Mouse (Mus musculus): ENCODE data around the gene C1ql1.
"Not testable (repeated sequence)": the region's sequence is repeated elsewhere in the genome, so short reads cannot be mapped to it uniquely, and the experiment has no call there.

Gene C1ql1

DNA sequence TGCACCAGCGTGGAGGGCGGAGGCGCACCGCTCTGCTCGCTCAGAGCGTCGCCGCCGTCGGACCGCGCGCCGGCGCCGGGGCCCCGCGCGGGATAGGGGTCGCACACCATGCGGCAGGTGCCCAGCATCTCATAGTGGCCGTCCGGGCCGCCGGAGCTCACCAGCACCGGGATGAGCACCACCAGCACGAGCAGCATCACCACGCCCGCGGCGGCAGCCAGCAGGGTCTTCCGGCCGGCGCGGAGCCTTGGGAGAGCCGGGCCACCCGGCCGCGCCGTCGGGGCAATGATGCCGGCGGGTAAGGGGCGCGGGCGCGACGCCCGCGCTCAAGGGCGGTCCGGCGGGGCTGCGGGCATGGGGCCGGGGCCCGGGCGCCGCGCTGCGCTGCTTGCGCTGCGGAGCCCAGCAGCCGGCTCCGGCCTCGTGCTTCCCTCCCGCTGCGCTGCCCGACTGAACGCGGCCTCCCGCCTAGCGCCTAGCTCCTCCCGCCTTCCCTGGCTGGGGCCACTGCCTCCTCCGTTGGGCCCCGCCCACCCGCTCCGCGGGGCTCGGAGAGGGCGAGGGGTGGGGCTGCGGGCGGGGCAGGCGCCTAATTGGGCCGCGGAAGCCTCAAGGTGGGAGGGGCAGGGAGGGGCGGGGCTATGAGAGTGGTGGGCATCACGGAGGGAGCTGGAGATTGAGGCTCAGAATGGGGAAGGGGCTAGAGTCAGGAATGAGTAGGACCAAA is at the start of gene C1ql1:
Gene C1ql1, minus strand, starts transcription at position 424 of the 727 bp plus-strand sequence.
- DNase-seq (ENCODE audit: low spot score in 2 of 2), result peak in 1 of 2 experiments; percentile 55

DNA sequence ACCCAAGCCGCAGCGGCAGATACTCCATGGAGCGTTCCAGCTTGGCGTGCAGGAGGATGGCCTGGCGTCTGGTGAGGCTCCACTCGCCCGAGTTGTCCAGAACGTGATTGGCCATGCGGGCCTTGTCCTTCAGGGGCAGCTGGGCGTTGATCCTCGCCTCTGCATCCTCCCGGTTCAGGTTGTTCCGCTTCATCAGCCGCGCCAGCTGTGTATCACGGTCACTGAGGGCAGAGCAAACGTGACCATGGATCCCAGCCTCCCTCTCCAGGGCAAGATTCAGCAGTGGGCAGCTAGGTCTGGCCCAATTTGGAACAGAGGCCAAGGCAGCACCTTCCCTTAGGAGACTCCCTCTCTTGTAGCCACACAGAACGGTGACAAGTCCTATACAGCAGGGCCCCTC is 48.5 kb upstream of the C1ql1 start:
- DNase-seq (ENCODE audit: low spot score in 2 of 2), result no peak

DNA sequence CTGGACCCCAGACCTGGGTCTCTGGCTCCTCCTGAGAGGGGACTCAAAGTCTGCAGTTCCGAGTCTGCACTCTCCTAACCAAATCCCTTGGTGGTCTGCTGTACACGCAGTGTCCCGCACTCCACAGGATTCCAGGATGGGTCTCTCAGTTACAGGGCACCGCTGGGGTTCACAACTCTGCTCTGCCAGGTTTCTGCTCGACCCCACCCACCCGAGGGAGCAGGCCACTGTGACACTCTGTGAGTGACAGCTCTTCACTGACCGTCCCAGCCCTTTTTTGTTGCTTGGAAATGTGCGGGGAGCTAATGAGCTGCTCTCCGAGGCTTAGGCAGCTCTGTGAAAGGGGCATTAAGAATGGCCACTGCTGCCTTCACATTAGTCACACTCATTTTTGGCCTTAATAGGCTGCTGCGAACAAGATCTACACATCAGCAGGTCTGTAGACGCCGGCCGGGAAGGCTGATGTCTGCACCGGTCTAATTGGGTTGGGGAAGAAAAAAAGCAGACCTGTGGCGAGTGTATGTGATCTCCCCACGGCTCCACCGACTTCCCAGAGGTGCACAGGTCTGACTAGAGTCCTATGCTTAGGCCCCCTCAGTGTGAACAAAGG is 47.0 kb upstream of the C1ql1 start:
- no peak for DNase-seq (ENCODE audit: low spot score in 2 of 2)

- peak in 1 of 2 experiments; percentile 65 for DNase-seq (ENCODE audit: low spot score in 2 of 2)
Measured at GRCm38 (mm10) chr11:102992940-102993339, 46.5 kb upstream of the C1ql1 start.

DNA sequence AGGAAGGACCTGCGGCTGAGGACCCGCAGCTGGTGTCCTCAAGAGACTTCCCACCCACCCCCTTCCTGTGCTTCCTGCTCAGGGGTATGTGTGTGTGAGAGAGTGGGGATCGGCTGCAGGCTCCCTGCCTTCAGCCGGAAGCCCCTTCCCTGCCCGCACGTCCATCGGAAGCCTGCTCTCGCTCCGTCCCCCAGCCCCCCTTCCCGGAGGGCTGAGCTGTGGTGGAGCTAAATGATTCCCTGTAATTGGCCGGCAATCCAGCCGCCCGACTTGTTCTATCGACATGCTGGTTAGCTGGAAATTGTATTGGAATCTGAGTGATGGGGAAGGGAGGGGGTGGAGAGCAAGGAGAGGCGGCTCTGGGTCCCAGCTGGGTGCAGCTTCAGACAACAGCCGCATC is 45.2 kb upstream of the C1ql1 start:
- no peak for DNase-seq (ENCODE audit: low spot score in 2 of 2)

GRCm38 (mm10) chr11:102990152-102990663 is 43.7 kb upstream of the C1ql1 start:
- DNase-seq (ENCODE audit: low spot score in 2 of 2), result no peak

DNA sequence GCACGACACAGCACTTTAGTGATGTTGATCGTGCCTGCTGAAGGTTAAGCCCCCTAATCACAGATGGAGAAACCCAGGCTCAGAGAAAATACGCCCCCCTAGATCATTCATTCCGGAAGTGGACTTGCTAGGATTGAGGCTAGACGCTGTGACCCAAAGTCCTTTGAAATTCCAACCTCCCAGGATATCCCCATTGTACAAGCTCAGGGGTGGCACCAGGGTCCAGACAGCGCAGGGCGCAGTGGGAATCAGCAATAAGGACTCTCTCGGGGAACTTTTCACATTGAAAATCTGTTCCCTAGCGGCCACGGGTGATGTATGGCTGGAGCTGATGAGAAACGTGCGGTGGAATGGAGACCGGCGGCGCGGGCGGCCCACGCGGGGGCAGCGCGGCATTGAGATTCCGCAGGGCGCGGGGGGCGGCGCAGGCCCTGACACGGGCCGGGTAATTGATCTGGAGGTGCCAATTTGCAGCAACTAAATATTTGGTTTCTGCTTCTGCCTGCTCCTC is 43.2 kb upstream of the C1ql1 start:
- no peak for DNase-seq (ENCODE audit: low spot score in 2 of 2)

GRCm38 (mm10) chr11:102985160-102985559 is 38.7 kb upstream of the C1ql1 start:
- DNase-seq (ENCODE audit: low spot score in 2 of 2), result no peak

GRCm38 (mm10) chr11:102984615-102985014 is 38.1 kb upstream of the C1ql1 start:
- no peak for DNase-seq (ENCODE audit: low spot score in 2 of 2)

- DNase-seq (ENCODE audit: low spot score in 2 of 2), result no peak
Measured at GRCm38 (mm10) chr11:102984086-102984485, 37.6 kb upstream of the C1ql1 start.

DNA sequence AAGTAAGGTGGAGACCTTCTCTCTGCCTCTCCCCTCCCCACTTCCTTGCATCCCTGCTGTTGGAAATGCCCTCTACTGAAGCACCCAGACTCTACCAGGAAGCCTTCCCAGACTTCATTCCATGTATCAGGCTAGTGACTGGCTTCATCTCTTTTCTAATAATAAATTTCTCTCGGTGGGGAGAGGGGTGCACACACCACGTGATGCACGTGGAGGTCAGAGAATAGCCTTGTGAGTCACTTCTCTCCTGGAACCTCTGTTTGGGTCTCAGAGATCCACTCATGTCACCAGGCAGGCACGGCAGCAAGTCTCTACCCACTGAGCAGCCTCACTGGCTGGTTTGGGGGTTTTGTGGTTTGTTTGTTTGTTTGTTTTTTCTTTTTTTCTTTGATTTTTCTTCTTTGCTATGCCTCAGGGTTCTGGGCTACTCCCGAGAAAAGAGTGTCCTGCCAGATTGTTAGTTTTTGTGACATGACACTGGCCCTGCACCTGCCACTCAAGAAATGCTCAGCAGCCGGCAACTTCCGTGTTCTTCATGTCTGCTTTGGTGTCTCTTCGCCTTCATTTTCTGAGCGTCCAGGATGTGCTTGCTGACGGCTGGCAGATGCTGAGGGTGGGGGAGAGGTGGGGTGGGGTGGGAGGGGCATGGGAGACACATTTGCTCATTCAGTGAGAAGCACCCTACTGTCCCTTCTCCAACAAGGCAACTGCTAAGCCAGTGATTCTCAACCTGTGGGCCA is 34.8 kb upstream of the C1ql1 start:
- no peak for DNase-seq (ENCODE audit: low spot score in 2 of 2)

DNA sequence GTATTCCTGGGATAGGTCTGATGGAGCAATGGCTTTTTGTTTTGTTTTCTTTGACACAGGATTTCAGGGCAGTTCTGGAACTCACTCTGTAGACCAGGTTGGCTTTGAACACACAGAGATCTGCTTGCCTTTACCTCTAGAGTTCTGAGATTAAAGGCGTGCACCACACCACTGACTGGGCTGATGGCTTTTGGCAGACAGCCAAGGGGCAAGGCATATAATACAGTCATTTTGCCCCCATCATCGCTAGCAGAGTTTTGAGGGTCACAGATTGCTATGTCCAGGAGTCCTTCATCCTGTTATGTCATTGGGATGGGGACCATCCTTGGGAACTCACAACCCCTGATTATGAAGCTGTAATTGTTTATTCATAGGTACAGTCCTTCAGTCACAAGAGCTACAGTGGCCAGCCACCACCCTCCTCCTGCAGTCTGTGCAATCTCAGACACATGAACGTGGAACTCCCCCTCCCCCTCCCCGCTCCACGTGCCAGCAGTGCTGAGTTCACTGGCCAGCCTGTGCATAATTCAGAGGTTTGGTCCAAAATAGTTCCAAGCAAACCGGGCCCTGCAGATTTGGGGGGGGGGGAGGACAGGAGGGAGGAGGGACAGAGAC is 31.7 kb upstream of the C1ql1 start:
- no peak for DNase-seq (ENCODE audit: low spot score in 2 of 2)

DNA sequence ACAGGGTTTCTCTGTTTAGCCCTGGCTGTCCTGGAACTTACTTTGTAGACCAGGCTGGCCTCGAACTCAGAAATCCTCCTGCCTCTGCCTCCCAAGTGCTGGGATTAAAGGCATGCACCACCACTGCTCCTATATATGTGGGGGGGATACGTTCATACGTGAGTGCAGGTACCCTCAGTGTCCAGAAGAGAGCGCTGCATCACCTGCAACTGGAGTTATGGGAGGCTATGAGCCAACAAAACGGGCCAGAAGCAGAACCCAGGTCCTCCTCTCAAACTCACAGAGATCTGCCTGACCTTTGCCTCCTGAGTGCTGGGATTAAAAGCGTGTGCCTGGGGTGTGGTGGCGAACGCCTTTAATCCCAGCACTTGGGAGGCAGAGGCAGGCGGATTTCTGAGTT is 29.5 kb upstream of the C1ql1 start:
- DNase-seq (ENCODE audit: low spot score in 2 of 2), result not testable (repeated sequence)

DNA sequence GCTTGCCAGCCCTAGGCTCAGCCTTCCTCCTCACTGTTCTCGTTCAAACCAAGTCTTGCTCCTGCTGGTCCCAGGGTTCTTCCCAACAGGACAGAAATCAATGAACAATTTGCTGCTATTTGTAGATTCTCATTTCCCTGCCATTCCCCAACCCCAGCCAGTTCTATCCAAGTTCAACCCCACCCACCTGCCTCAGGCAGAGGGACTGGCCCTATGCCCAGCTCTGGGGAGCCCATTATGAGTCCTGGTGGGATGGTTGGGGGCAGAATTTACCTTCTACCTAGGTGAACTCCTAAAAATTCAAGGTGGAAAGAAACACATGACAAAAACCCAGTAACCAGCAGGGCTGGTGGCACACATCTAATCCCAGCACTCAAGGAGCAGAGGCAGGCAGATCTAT is 25.8 kb upstream of the C1ql1 start:
- no peak for DNase-seq (ENCODE audit: low spot score in 2 of 2)

DNA sequence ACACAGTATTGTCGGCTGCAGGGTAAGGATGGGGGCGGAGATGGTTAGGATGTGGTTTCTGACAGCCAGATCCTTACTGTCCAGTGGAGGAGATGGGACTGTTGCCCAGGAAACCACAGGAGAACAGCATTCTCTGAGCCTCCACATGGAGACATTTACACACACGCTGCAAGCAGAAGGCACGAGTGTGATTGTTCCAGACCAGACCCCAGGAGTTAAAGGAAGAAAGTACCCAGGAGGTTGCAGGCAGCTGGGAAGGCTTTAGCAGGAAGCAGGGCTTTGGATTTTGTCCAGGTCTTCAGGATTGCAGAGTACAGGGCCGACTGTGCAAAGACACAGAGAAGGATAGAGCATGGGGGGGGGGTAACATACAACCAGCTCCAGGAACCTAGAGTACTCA is 25.1 kb upstream of the C1ql1 start:
- DNase-seq (ENCODE audit: low spot score in 2 of 2), result no peak

DNA sequence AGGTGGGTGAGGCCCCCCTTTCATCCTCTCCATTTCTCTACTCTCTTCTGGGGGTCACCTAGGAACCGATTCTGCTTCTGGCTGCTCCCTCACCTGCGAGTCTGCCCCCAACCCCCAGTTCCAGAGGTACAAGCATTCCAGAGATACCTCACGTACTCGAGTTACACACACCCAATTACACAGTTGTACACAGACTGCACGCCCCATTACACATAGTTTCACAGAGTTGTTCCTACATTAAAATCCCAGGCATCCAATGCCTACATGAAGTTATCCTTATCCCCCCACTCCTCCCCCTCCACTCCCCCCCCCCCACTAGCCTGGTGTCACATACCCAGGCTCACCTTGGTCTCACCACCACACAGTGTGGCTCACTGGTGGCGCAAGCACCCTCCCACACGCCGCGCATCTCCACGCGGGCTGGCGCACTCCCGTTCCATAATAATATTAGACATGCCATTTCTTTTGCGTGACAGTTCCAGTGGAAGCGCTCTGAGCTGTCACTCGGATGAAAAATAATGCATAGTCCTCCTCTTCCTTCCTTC is 18.1 kb upstream of the C1ql1 start:
- no peak for DNase-seq (ENCODE audit: low spot score in 2 of 2)

DNA sequence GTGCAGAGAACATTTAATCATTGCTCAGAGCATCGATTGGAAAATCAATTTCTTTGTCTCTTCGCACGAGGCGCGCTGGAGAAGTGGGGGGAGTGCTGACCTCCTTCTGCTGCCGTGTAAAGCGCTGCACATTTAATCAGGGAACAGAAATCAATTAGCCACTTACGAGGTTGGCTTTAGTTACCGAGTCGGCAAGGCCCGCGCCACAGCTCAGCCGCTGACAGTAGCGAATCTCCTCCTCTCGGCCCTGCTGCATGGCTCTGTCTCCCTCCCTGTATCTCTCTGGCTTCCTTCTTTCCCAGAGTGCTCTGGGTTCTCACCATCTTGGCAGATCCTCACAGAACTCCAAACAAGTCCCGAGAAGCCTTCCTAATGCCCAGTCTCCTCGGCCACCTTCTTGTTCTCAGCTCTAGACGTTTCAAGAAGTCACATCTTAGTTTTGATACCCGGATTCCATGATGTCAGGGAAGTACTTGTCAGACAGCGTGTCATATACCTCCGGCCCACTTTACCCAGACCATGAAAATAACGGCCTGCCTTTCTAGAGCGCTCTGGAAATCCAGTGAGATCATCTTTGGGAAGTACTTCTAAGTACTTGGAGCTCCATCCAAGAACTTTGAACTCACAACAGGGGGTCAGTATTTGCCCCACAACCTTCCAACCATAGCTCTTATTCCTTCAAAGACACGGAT is 17.5 kb upstream of the C1ql1 start:
- DNase-seq (ENCODE audit: low spot score in 2 of 2), result no peak

GRCm38 (mm10) chr11:102963246-102963854 is 16.9 kb upstream of the C1ql1 start:
- DNase-seq (ENCODE audit: low spot score in 2 of 2), result no peak

DNA sequence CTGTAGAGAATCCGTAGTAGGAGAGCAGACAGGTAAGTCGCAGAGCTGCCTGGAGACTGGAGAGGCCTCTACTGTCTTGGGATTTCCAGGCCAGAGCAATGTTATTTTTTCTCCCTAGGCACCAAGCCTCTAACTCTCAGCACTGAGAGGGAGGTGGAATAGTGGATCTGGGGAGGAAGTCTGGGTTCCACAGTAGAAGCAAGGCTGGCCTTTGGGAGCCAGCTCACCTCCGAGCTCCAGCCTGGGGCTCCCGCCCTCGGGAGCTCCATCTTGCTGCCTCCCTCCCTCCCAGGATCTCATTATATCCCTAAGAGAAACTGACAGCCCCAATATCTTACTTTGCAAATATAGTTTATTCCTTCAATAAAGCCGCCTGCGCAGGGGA is 16.4 kb upstream of the C1ql1 start:
- DNase-seq (ENCODE audit: low spot score in 2 of 2), result no peak

DNA sequence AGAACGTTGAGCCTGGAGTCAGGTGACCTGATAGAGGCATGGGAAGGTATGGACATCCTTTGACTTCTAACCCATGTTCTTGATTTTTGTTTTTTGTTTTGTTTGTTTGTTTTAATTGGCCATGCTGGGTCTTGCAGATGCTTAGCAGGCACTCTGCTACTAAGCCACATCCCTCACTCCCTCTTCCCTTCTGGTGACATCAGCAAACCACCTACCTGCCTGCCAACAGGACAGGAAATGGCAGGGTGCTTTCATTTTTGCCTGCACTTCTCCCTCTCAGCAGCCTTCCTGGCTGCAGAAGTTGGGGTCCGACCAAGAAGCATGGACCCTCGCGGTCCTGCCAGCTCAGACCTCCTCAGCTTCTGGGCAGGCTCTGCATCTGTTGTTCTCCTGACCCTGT is 14.6 kb upstream of the C1ql1 start:
- DNase-seq (ENCODE audit: low spot score in 2 of 2), result no peak

- DNase-seq (ENCODE audit: low spot score in 2 of 2), result no peak
Measured at GRCm38 (mm10) chr11:102958870-102959269, 12.4 kb upstream of the C1ql1 start.

All from left cerebral cortex, adult 9 months (tissue).